Mouse (Mus musculus): ENCODE data around the gene Trim46. TPM values are rescaled to one million over a fixed set of nuclear protein-coding genes. Genes with fewer than 3 reads are reported as not detected.

Trim46 gene
- 104 and 109 TPM in 2 replicates for polyA plus RNA-seq (2012; rRNA removed)

DNA sequence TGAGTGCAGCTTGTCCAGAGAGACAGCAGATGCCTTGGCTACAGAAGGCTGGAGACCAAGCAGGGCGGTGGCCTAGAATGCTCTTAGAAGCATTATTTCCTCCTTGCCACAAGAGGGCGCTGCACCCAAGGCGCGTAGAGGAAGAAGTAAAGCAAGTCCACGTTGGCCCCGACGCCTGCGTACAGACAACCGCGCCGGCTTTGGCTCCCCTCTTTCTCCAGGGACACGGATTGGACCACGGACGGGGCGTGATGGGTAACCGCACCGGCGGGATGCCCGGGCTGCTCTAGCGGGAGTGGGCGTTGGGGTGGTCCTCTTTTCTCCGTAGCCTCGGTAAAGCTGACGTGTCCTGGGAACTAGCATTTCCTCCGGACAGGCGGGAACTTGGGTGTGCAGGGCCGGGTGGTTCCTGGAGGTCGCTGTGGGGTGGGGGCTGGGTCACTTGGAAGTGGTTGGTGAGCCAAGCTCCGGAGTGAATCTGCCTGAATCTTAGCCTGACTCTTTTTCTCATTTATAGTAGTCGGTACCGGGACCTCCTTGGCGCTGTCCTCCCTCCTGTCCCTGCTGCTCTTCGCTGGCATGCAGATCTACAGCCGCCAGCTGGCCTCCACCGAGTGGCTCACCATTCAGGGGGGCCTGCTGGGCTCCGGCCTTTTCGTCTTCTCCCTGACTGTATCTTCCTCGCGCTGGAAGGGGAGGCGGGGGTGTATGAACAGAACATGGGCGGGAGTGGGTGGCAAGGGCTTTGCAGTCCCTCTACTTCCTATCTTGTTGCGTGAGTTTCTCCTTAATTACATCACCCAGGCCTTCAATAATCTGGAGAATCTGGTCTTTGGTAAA, at the start of gene Trim46:
TSS of gene Trim46 (minus strand) at position 49 of the 840 bp plus-strand sequence.

DNA sequence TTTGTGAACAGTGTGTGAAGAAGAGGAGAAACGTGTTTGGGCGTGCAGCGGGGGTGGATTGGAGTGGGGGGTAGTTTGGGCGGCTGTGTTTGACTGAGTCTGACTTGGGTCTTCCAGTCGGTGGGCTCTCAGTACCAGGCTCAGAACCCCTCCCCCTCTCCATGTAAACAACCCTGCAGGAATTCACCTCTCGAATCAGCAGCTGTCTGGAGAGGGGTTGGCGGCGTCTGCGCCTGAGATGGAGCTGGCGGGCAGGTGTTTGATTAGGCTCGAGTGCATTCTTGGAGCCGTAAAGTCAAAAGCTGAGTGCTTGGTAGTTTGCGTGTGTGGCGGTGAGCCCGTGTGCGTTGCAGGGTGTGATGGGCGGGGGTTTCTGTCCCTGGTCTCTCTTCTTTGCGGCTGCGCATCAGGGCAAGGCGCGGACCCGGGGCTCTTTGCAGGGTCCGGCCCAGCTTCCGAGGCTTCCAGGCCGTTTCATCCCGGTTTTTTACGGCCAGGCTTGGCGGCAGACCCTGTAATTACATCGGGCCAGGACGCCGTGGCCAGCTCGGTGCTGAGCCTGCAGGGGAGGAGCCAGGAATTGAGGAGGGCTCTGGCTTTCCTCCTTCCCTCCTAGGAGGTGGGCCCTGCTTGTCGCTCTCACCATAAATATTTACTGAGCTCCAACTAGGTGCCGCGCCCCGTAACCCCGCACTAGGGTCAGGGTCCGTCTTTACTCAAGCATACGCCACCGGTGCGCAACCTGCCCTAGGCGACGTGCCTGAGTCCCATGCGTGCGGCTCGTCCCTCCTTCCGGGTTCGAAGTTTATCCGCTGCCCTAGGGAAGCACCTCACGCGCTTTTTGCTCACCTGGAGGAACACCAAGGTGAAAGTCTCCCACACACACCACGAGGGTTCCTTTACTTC, 34.8 kb upstream of the Trim46 start, which contains the start of gene Efna1:
TSS of gene Efna1 (minus strand) at position 537 of the 906 bp plus-strand sequence.

DNA sequence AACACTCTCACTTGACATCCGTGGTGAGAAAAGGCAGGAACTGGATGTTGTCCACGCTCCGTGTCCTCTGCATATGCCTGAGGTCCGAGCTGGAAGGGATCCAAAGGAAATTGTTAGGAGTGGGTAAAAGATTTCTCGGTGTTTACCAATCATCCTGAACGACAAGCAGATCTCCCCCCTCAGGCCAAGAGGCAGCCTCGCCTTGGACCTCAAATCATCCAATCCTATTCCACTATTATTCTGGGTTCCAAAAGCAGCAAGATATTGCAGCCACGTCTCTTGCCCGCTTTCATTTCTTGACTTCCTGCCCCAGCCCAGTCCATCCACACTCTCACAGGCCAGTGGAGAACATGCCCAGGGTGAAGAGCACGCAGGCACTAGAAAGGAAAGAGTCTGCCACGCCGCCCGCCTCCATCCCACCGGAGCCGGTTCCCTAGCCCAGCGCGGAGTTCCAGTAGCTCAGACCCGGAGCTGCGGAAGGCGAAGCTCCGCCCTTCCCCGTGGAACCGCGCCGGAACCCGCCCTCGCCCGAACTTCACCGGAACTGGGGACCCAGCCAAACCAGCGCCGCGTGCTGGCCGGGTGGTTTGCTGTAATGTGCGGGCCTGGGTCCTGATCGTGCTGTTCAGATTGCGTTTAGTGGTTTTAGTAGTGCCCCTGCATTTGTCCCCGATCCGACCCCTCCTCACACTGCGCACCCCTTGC, 24.1 kb upstream of the Trim46 start, which contains the start of gene Slc50a1:
TSS of gene Slc50a1 (minus strand) at position 520 of the 705 bp plus-strand sequence.

DNA sequence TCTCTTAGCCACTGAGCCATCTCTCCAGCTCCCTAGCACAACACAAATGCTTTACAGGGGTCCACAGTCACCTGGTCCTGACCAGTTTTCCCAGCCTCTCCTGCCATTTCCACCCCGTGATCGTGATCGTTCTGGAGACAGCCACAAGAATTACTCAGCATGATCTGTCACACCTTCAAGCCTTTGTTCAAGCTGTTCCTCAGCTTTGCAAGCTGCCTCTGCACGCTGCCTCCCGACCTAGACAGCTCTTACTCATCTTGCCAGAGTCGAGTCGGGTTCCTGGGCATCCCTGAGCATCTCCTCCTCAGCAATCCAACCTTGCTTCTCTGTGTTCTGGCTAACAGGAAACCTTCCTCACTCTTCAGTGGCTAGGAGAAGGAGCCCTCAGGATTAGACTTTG, 13.0 kb upstream of the Trim46 start, which contains the start of gene Dpm3:
TSS of gene Dpm3 (plus strand) at position 283 of the 400 bp plus-strand sequence.

DNA sequence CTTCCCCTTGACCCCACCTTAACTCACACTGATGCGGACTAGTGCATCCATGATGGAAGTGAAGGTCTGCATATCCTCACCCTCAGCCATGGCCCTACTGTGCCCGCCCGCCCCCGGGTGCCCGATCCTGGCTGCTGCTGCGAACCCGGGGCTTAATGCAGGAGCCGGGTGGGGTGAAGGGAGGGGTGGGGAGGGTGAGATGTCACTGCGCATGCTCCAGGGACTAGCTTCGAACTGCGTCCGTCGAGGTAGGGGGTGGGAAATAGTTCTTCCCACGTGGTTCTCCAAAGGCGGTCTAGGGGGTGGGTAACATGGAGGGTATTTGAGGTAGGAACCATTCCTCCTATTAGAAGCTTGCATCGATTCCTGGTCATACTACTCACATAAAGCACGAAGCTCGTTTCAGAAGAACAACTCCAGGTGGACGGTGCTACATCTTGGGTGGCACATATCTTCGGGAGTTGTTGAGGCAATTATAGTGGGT, 379 bp downstream of the Trim46 start, which contains the start of gene Krtcap2:
TSS of gene Krtcap2 (plus strand) at position 279 of the 484 bp plus-strand sequence.

DNA sequence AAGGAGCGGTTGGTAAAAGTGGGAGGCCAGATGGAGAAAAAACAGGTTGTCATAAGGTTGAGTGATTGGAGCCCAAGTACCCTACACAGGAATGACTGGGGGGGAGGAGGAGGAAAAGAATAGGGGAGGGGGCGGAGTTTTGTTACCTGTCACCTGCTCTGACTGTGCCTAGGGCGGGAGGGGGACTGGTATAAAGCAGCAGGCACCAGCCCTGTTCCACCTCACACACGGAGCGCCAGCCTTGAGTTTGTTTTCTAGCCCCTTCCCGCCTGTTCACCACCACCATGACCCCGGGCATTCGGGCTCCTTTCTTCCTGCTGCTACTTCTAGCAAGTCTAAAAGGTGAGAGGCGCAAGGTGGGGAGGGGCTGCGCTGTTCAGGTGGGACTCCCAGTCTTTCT, 17.3 kb downstream of the Trim46 start, which contains the start of gene Muc1:
TSS of gene Muc1 (plus strand) at position 222 of the 400 bp plus-strand sequence.

DNA sequence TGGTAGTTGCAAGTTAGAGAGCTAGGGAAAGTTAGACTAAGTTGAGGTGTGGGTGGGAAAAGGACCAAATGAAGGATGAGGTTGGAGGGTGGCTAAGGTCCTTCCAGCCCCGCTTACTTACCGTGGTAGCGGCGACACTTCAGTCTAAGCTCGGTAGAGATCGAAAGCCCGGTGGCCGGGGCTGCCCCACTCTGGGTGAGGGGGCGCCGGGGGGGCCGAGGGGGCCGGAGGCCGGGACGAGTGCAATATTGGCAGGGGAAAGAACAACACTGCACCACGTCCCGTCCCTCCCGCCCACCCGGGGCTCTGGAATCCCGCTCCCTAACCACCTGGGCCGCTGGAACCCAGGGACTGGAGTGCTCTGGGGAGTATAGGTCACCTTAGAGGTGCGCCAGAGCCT, 19.2 kb downstream of the Trim46 start, which contains the start of gene Mtx1:
TSS of gene Mtx1 (minus strand) at position 189 of the 400 bp plus-strand sequence.

DNA sequence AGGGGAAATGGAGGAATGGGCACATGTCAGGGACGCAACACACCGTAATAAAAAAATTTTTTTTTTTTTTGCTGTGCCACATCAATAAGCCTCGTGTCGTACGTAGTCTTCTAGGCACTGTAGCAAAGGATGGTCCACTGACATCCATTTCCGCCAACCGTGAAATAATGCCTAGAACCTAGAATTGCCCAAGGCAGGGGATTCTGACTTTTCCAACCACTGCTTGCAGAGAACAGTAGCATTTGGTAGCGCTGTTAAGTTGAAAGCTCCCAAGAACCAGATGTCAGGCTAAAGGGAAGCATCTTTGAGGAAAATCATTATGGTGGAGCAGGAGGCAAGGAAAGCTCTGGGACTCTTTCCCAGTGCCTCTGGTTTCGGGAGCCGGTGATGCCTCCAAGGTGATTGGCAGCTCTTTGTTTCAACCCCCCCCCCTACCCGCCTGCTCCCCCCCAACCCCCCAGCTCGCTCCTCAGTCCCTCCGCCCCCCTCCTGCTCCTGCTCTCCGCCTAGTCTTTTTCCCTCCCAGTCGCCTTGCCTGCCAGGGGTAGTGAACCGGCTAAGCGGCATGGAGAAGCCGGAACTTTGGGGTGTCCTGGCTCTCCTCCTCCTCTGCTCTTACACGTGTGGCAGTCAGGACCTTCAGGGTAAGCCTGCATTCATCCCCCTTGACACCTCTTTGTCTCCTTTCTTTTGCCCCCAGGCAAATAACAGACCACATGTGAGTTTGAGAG, 31.3 kb downstream of the Trim46 start, which contains the start of gene Thbs3:
TSS of gene Thbs3 (plus strand) at position 500 of the 731 bp plus-strand sequence.

DNA sequence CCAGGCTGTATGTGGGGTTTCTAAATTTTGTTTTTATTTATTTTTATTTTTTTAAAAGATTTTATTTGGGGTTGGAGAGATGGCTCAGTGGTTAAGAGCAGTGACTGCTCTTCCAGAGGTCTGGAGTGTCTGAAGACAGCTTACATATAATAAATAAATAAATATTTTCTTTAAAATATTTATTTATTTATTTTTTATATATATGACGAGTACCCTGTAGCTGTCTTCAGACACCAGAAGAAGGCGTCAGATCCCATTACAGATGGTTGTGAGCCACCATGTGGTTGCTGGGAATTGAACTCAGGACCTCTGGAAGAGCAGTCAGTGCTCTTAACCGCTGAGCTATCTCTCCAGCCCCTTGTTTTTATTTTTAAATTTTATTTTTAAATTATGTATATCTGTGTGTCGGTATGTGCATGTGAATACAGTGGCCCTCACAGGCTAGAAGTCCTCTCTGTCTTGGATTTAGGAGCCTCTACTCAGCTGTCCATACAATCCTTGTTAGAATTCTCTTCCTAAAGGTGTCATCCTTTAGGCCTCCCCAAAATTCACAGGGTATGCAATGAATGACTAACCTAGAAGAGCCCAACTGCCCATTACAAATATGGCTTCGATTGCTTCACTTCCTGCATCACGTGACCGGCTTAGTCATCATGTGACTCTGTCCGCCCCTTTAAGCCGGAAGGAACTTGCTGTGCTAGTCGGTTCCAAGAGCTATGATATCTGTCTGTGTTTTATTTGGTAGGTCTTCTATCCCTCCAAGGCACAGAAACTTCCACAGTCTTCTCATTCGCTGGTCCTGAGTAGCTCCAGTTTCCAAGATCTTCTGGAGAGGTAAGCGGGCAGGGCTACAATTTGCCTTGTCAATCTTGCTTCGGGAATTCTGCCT, 43.6 kb downstream of the Trim46 start, which contains the start of gene Gba:
TSS of gene Gba (plus strand) at position 676 of the 889 bp plus-strand sequence.

Other genes starting within 250 kb of the Trim46 start
- gene Rusc1, start 153.0 kb downstream of the Trim46 start, polyA plus RNA-seq (2012; rRNA removed), result 108 and 121 TPM in 2 replicates
- gene Gm43738, start 145.2 kb downstream of the Trim46 start, polyA plus RNA-seq (2012; rRNA removed), result 0.04 TPM in 1 of 2 replicates, not detected in the other
- gene Fdps, start 144.3 kb downstream of the Trim46 start, polyA plus RNA-seq (2012; rRNA removed), result 171 and 173 TPM in 2 replicates
- 0.16 and 0.20 TPM in 2 replicates for gene Pklr, start 110.2 kb downstream of the Trim46 start, polyA plus RNA-seq (2012; rRNA removed)
- 39.0 and 45.4 TPM in 2 replicates for gene Hcn3, start 86.1 kb downstream of the Trim46 start, polyA plus RNA-seq (2012; rRNA removed)
- gene Clk2, start 81.5 kb downstream of the Trim46 start, polyA plus RNA-seq (2012; rRNA removed), result 134 and 139 TPM in 2 replicates
- 126 and 132 TPM in 2 replicates for gene Scamp3, start 68.8 kb downstream of the Trim46 start, polyA plus RNA-seq (2012; rRNA removed)
- 73.1 and 87.3 TPM in 2 replicates for gene Fam189b, start 63.2 kb downstream of the Trim46 start, polyA plus RNA-seq (2012; rRNA removed)
- gene Gba, start 43.4 kb downstream of the Trim46 start, polyA plus RNA-seq (2012; rRNA removed), result 51.1 and 54.2 TPM in 2 replicates
- 175 and 182 TPM in 2 replicates for gene Thbs3, start 31.1 kb downstream of the Trim46 start, polyA plus RNA-seq (2012; rRNA removed)
- gene Mtx1, start 19.2 kb downstream of the Trim46 start, polyA plus RNA-seq (2012; rRNA removed), result 162 and 175 TPM in 2 replicates
- 9.0 and 10.7 TPM in 2 replicates for gene Muc1, start 17.3 kb downstream of the Trim46 start, polyA plus RNA-seq (2012; rRNA removed)
- 101 and 102 TPM in 2 replicates for gene Krtcap2, start 343 bp downstream of the Trim46 start, polyA plus RNA-seq (2012; rRNA removed)
- gene Dpm3, start 13.0 kb upstream of the Trim46 start, polyA plus RNA-seq (2012; rRNA removed), result 175 and 201 TPM in 2 replicates
- 57.4 and 74.4 TPM in 2 replicates for gene Slc50a1, start 24.3 kb upstream of the Trim46 start, polyA plus RNA-seq (2012; rRNA removed)
- gene Efna1, start 34.8 kb upstream of the Trim46 start, polyA plus RNA-seq (2012; rRNA removed), result 12.7 and 19.2 TPM in 2 replicates
- gene Efna3, start 76.7 kb upstream of the Trim46 start, polyA plus RNA-seq (2012; rRNA removed), result 50.5 and 63.6 TPM in 2 replicates
- gene Efna4, start 91.7 kb upstream of the Trim46 start, polyA plus RNA-seq (2012; rRNA removed), result 23.2 and 25.2 TPM in 2 replicates
- gene Adam15, start 103.7 kb upstream of the Trim46 start, polyA plus RNA-seq (2012; rRNA removed), result 60.2 and 80.6 TPM in 2 replicates
- 0.31 and 0.36 TPM in 2 replicates for gene Dcst2, start 115.7 kb upstream of the Trim46 start, polyA plus RNA-seq (2012; rRNA removed)
- gene Dcst1, start 118.9 kb upstream of the Trim46 start, polyA plus RNA-seq (2012; rRNA removed), result 0.05 and 0.10 TPM in 2 replicates
- gene Zbtb7b, start 148.5 kb upstream of the Trim46 start, polyA plus RNA-seq (2012; rRNA removed), result 2.3 and 4.1 TPM in 2 replicates
- gene Lenep, start 156.5 kb upstream of the Trim46 start, polyA plus RNA-seq (2012; rRNA removed), result 4.3 and 5.9 TPM in 2 replicates
- gene Flad1, start 165.6 kb upstream of the Trim46 start, polyA plus RNA-seq (2012; rRNA removed), result 44.4 and 51.7 TPM in 2 replicates
- 129 and 142 TPM in 2 replicates for gene Cks1b, start 172.1 kb upstream of the Trim46 start, polyA plus RNA-seq (2012; rRNA removed)
- gene Shc1, start 172.1 kb upstream of the Trim46 start, polyA plus RNA-seq (2012; rRNA removed), result 28.8 and 52.2 TPM in 2 replicates
- 63.1 and 63.3 TPM in 2 replicates for gene Pygo2, start 183.9 kb upstream of the Trim46 start, polyA plus RNA-seq (2012; rRNA removed)
- gene Pbxip1, start 190.4 kb upstream of the Trim46 start, polyA plus RNA-seq (2012; rRNA removed), result 11.9 and 16.8 TPM in 2 replicates
- 74.1 and 83.7 TPM in 2 replicates for gene Pmvk, start 208.2 kb upstream of the Trim46 start, polyA plus RNA-seq (2012; rRNA removed)